Mouse (Mus musculus) kidney, adult 8-10 months (tissue): ENCODE results near the gene Defa17.
"Not testable (repeated sequence)": the region's sequence is repeated elsewhere in the genome, so short reads cannot be mapped to it uniquely, and the experiment has no call there.

Source experiments
- DNase-seq, 2 experiments: peaks; one replicate each; pipeline ENCODE4 v3.0.0; 2022

Gene Defa17

DNA sequence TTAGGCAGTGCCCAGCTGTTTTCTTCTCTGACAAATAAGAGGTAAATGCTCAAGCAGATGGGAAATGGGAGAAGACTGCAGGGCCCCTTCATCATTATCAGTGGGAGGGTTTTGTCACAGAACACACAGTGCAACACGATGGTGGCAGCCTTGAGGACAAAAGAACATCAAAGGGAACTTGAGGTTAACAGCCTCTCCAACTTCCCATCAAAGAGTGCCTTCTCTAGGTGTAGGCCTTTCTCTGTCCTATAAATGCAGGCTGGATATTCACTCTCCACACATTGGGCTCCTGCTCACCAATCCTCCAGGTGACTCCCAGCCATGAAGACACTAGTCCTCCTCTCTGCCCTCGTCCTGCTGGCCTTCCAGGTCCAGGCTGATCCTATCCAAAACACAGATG, at the start of gene Defa17:
Gene Defa17 (plus strand): TSS at position 301 of the 400 bp plus-strand sequence.
- not testable (repeated sequence) for DNase-seq

DNA sequence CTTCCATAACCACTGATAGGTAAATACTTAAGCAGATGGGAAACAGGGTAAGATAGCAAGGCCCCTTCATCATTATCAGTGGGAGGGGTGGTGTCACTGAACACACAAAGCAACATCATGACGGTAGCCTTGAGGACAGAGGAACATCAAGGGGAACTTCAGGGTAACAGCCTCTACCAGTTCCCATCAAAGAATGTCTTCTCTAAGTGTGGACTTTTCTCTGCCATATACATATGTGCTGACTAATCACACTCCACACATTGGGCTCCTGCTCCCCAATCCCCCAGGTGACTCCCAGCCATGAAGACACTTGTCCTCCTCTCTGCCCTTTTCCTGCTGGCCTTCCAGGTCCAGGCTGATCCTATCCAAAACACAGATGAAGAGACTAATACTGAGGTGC, 37.7 kb upstream of the Defa17 start, which contains the start of gene Defa26:
Gene Defa26 (plus strand): TSS at position 301 of the 400 bp plus-strand sequence.
- DNase-seq: not testable (repeated sequence)

DNA sequence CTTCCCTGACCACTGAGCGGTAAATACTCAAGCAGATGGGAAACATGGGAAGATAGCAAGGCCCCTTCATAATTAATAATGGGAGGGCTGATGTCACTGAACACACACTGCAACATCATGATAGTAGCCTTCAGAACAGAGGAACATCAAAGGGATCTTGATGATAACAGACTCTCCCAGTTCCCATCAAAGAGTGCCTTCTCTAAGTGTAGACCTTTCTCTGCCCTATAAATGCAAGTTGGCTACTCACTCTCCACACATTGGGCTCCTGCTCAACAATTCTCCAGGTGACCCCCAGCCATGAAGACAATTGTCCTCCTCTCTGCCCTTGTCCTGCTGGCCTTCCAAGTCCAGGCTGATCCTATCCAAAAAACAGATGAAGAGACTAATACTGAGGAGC, 9.9 kb downstream of the Defa17 start, which contains the start of gene Defa34:
Gene Defa34 (plus strand): TSS at position 301 of the 400 bp plus-strand sequence.
- DNase-seq: not testable (repeated sequence)

DNA sequence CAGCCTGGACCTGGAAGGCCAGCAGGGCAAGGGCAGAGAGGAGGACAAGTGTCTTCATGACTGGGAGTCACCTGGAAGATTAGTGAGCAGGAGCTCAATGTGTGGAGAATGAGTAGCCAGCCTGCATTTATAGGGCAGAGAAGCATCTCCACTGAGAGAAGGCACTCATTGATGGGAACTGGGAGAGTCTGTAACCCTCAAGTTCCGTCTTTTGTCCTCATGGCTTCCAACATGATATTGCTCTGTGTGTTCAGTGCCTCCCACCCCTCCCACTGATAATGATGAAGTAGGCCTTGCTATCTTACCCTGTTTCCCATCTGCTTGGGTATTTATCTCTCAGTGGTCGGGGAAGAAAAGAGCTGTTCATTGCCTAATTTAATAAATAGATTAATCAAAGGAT, 48.0 kb downstream of the Defa17 start, which contains the start of gene AY761184:
Gene AY761184 (minus strand): TSS at position 101 of the 400 bp plus-strand sequence.
- DNase-seq: not testable (repeated sequence)
